Mouse (Mus musculus) hindbrain, embryonic 16.5 days (tissue): Measurements from ENCODE around the gene Ak5. TPM values are rescaled to one million over a fixed set of nuclear protein-coding genes. Genes with fewer than 3 reads are reported as not detected.

Experiments
- ATAC-seq: fragments of 200-750 bp; cut with Nextera tagmentation; 2 replicates; pipeline ENCODE4 v1.8.0; 2017; ENCODE audit warnings: moderate TSS enrichment, moderate library complexity
- H3K27ac ChIP-seq: fragments of 300-500 bp; sonication (generic); 2 replicates; pipeline ENCODE4 v1.5.1; 2014; ENCODE audit warnings: low read depth, mild to moderate bottlenecking, control low read depth, low read length, moderate library complexity
- H3K27me3 ChIP-seq: fragments of 300-500 bp; sonication (generic); replicated peaks from 2 replicates; pipeline ENCODE4 v1.6.1; 2014; ENCODE audit warnings: low read length; ENCODE audit not compliant: control insufficient read depth, insufficient read depth
- H3K36me3 ChIP-seq: fragments of 300-500 bp; sonication (generic); 2 replicates; pipeline ENCODE4 v1.6.1; 2014; ENCODE audit warnings: mild to moderate bottlenecking, low read length, moderate library complexity, mixed read lengths; ENCODE audit not compliant: control insufficient read depth, insufficient read depth
- H3K4me1 ChIP-seq: fragments of 300-500 bp; sonication (generic); 2 replicates; pipeline ENCODE4 v1.6.1; 2014; ENCODE audit warnings: low read depth, low read length; ENCODE audit not compliant: control insufficient read depth, insufficient read depth
- H3K4me2 ChIP-seq: fragments of 300-500 bp; sonication (generic); 2 replicates; pipeline ENCODE4 v1.6.1; 2014; ENCODE audit warnings: mild to moderate bottlenecking, low read length, control low read depth, moderate library complexity
- H3K4me3 ChIP-seq: fragments of 300-500 bp; sonication (generic); 2 replicates; pipeline ENCODE4 v1.5.1; 2014; ENCODE audit warnings: mild to moderate bottlenecking, low read length, control low read depth, moderate library complexity
- H3K9ac ChIP-seq: fragments of 300-500 bp; sonication (generic); 2 replicates; pipeline ENCODE4 v1.6.1; 2014; ENCODE audit warnings: low read depth, mild to moderate bottlenecking, control low read depth, low read length, moderate library complexity
- H3K9me3 ChIP-seq: fragments of 300-500 bp; sonication (generic); 2 replicates; pipeline ENCODE4 v1.6.1; 2014; ENCODE audit warnings: mild to moderate bottlenecking, low read length, moderate library complexity; ENCODE audit not compliant: control insufficient read depth
- WGBS: fragments of 180-500 bp; shearing (Covaris S2); extraction: QIAGEN DNeasy Blood & Tissue Kit; methylation state at CpG from one replicate; pipeline ENCODE4 v1.1.7; 2014; 5-methylcytosine and 5-hydroxymethylcytosine counted together
- polyA plus RNA-seq: library from polyadenylated mRNA; unstranded; fragments of >200 nt; fragmentation: Nextera tagmentation; extraction: Ambion mirVana; gene quantifications from 2 replicates; pipeline ENCODE4 v1.2.1, GENCODE M21; 2015

Ak5 gene
- polyA plus RNA-seq, 1 experiment from 2014 or later = 20.7 TPM

GRCm38 (mm10) chr3:152498968-152499696, 169.0 kb downstream of the Ak5 start:
- ATAC-seq = no peak
- Histone ChIP-seq H3K9ac (no peak overlapping the region), H3K4me3 (no peak overlapping the region), H3K4me1 (peaks cover 9% of the 10 kb centered on the region), H3K27me3 (no peaks in the 10 kb centered on the region), H3K9me3 (no peaks in the 10 kb centered on the region), H3K27ac (no peak overlapping the region), H3K4me2 (no peak overlapping the region), H3K36me3 (no peaks in the 10 kb centered on the region)
- WGBS = 73% methylated on average over 2 of the region's 2 CpGs

GRCm38 (mm10) chr3:152497842-152498241, 170.3 kb downstream of the Ak5 start:
- 98% methylated on average over 2 of the region's 2 CpGs for WGBS
- Histone ChIP-seq H3K4me1 (peaks cover 9% of the 10 kb centered on the region), H3K27me3 (no peaks in the 10 kb centered on the region), H3K4me3 (no peak overlapping the region), H3K36me3 (no peaks in the 10 kb centered on the region), H3K4me2 (no peak overlapping the region), H3K9me3 (no peaks in the 10 kb centered on the region), H3K27ac (no peak overlapping the region), H3K9ac (no peak overlapping the region)
- ATAC-seq = no peak

DNA sequence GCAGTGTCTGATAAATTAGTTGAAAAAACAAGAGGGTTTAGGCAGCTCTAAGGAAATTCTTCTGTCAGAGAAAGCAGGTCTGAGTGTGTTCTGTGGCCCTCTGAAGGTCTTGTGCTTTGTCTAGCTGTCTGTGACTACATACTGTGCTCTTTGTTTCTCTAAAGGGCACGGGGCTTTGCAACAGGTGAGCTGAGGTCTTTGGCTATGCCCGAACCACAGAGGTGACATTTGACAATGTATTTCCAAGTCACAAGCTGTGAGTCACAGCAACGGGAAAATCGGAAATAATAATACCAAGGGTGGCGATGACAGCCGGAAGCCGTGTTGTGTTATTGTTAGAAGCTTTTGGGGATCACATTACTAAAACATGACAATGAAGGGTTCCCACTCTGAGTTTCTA, 171.1 kb downstream of the Ak5 start:
- WGBS = 77% methylated on average over 7 of the region's 7 CpGs
- H3K9me3 ChIP-seq = no peaks in the 10 kb centered on the region
- no peaks in the 10 kb centered on the region for H3K27me3 ChIP-seq
- H3K36me3 ChIP-seq = no peaks in the 10 kb centered on the region
- no peak overlapping the region for H3K27ac ChIP-seq
- no peak overlapping the region for H3K4me2 ChIP-seq
- ATAC-seq = no peak
- H3K9ac ChIP-seq = no peak overlapping the region
- no peak overlapping the region for H3K4me3 ChIP-seq
- H3K4me1 ChIP-seq = peaks cover 9% of the 10 kb centered on the region

GRCm38 (mm10) chr3:152495415-152495898, 172.7 kb downstream of the Ak5 start:
- Histone ChIP-seq H3K27me3 (no peaks in the 10 kb centered on the region), H3K4me3 (no peak overlapping the region), H3K9ac (no peak overlapping the region), H3K27ac (no peak overlapping the region), H3K4me2 (no peak overlapping the region), H3K36me3 (no peaks in the 10 kb centered on the region), H3K9me3 (no peaks in the 10 kb centered on the region), H3K4me1 (peaks cover 9% of the 10 kb centered on the region)
- 39% methylated on average over 8 of the region's 8 CpGs for WGBS
- peak; percentile 84 for ATAC-seq

- no peaks in the 10 kb centered on the region for H3K9me3 ChIP-seq
- H3K36me3 ChIP-seq = no peaks in the 10 kb centered on the region
- H3K4me3 ChIP-seq = no peak overlapping the region
- peaks cover 9% of the 10 kb centered on the region for H3K4me1 ChIP-seq
- no peak overlapping the region for H3K27ac ChIP-seq
- H3K9ac ChIP-seq = no peak overlapping the region
- 37% methylated on average over 12 of the region's 12 CpGs for WGBS
- H3K4me2 ChIP-seq = no peak overlapping the region
- H3K27me3 ChIP-seq = no peaks in the 10 kb centered on the region
- peak; percentile 41 for ATAC-seq
These were observed 173.3 kb downstream of the Ak5 start for GRCm38 (mm10) chr3:152494667-152495360.

GRCm38 (mm10) chr3:152493813-152494212, 174.3 kb downstream of the Ak5 start:
- H3K9me3 ChIP-seq = no peaks in the 10 kb centered on the region
- no peak for ATAC-seq
- H3K36me3 ChIP-seq = no peaks in the 10 kb centered on the region
- H3K27me3 ChIP-seq = no peaks in the 10 kb centered on the region
- H3K4me2 ChIP-seq = no peak overlapping the region
- no peak overlapping the region for H3K27ac ChIP-seq
- H3K9ac ChIP-seq = no peak overlapping the region
- H3K4me1 ChIP-seq = peaks cover 9% of the 10 kb centered on the region
- H3K4me3 ChIP-seq = no peak overlapping the region
- 68% methylated on average over 2 of the region's 2 CpGs for WGBS

DNA sequence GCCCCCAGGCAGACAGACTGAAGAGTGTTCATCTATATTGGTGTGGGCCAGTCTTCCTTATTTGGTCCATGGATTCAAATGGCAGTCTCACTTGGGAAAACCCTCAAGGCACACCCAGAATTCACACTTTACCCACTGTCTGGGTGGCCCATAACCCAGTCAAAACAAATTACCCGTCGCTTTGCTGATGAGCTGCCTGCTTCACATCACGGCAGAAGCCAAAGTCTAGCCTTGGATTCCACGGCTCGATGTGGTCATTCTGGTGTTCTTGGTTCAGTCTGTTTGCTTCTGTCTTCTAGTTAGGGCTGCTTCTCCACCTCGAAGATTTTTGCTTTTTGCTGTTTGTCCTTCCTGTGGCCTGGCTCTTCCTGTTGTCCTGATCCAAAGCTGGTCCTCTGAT, 175.9 kb downstream of the Ak5 start:
- Histone ChIP-seq H3K36me3 (no peaks in the 10 kb centered on the region), H3K4me3 (no peak overlapping the region), H3K4me2 (no peak overlapping the region), H3K4me1 (peaks cover 9% of the 10 kb centered on the region), H3K27me3 (no peaks in the 10 kb centered on the region), H3K9me3 (no peaks in the 10 kb centered on the region), H3K27ac (no peak overlapping the region), H3K9ac (no peak overlapping the region)
- ATAC-seq = no peak
- 86% methylated on average over 6 of the region's 6 CpGs for WGBS

GRCm38 (mm10) chr3:152490423-152490822, 177.7 kb downstream of the Ak5 start:
- Histone ChIP-seq H3K27me3 (no peaks in the 10 kb centered on the region), H3K4me3 (no peak overlapping the region), H3K4me1 (peaks cover 8% of the 10 kb centered on the region), H3K9ac (no peak overlapping the region), H3K9me3 (no peaks in the 10 kb centered on the region), H3K36me3 (no peaks in the 10 kb centered on the region), H3K4me2 (no peak overlapping the region), H3K27ac (no peak overlapping the region)
- WGBS = 91% methylated on average over 5 of the region's 5 CpGs
- ATAC-seq = no peak

GRCm38 (mm10) chr3:152488964-152489363, 179.2 kb downstream of the Ak5 start:
- Histone ChIP-seq H3K4me2 (no peak overlapping the region), H3K27me3 (no peaks in the 10 kb centered on the region), H3K27ac (no peak overlapping the region), H3K9ac (no peak overlapping the region), H3K9me3 (no peaks in the 10 kb centered on the region), H3K4me1 (peaks cover 7% of the 10 kb centered on the region), H3K4me3 (no peak overlapping the region), H3K36me3 (no peaks in the 10 kb centered on the region)
- ATAC-seq = no peak
- WGBS = 88% methylated on average over 4 of the region's 4 CpGs
